Mouse (Mus musculus) WW6 (cell line): ENCODE results near the gene Lrrc29.

Source experiments
- DNase-seq: peaks from one replicate; pipeline ENCODE4 v3.0.0-alpha.2; 2013; ENCODE audit warnings: low read depth, low spot score

Lrrc29 gene

GRCm38 (mm10) chr8:105265128-105265527 lies 61.0 kb downstream of the Lrrc29 start:
- DNase-seq: no peak

GRCm38 (mm10) chr8:105264024-105264982 lies 61.8 kb downstream of the Lrrc29 start, which contains the start of the genes Tradd and Fbxl8:
TSS of gene Tradd (minus strand) at chr8:105264609.
TSS of gene Fbxl8 (plus strand) at chr8:105264648.
- no peak for DNase-seq

DNA sequence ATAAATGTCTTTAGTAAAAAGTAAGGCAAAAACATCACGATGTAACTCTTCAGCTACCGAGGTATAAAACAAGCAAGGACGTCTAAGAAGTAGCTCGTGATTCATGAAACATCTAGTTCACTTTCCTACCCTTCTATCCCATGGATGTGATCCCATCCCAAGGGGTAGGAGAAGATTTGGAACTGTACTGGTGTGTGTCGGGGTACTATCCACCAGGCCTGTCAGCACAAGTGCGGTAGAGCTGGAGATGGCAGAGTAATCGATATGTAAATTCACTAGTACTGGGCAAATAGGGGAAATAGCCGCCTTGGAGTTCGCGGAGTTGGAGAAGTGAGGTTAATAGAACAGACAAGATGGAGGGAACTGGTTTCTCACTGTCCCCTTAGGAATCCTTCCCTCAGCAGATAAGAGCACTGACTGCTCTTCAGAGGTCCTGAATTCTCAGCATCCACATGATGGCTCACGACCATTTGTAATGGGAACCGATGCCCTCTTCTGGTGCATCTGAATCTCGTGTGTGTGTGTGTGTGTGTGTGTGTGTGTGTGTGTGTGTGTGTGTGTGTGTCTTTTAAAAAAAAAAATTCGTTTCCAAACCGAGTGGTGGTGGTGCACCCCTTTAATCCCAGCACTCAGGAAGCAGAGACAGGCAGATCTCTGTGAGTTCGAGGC lies 62.7 kb downstream of the Lrrc29 start:
- DNase-seq: no peak
